Mouse (Mus musculus): ENCODE measurements around the gene Mindy1.
"Not testable (repeated sequence)": the region's sequence is repeated elsewhere in the genome, so short reads cannot be mapped to it uniquely, and the experiment has no call there.

The Mindy1 gene

GRCm38 (mm10) chr3:95324454-95325144, 43.5 kb downstream of the Mindy1 start:
- DNase-seq, result no peak

DNA sequence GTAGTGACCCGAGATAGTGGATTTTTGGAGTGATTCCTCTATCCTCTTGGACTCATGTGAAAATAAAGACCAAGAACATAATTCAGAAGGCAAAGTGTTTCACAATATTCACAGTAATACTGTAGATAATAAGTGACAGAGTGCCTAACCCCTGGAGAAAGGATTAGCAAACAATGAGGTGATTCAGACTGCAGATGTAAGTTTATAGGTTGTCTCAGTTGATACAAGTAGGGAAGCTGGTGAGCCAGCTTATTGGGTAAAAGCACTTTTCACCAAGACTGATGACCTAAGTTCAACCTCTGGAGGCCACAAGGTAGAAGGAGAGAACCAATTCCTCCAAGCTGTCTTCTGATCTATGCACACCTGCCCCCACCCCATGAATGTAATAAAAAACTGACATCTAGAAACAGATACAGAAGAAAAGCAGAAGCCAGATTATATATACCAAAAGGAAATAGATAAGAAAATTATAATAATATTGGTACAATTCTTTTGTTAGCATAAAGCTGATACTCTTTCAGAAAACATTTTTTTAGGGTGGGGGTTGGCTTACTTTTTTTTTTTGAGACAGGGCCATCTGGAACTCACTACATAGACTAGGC, 47.8 kb downstream of the Mindy1 start:
- no peak for DNase-seq

- no peak for DNase-seq
These were observed 50.4 kb downstream of the Mindy1 start for GRCm38 (mm10) chr3:95331528-95331927.

GRCm38 (mm10) chr3:95337345-95337744, 56.2 kb downstream of the Mindy1 start:
- DNase-seq, result no peak

DNA sequence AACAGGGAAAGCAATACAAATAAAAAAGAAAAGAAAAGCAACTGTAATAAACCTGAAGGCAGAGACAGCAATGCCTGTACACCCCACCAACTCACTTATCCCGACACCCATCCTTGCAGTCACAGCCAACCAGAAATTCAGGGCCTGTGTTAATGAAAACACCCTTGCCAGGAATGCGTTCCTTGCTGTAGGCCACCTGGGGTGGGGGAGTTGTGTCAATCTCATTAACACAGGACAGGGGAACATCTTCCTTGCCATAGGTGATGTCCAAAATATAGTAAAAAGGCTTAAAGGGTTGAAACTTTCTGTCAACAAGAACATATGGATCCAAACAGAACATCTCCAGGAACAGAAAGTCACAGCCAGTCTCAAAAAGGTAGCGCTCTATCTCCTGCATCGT, 57.1 kb downstream of the Mindy1 start:
- no peak for DNase-seq

DNA sequence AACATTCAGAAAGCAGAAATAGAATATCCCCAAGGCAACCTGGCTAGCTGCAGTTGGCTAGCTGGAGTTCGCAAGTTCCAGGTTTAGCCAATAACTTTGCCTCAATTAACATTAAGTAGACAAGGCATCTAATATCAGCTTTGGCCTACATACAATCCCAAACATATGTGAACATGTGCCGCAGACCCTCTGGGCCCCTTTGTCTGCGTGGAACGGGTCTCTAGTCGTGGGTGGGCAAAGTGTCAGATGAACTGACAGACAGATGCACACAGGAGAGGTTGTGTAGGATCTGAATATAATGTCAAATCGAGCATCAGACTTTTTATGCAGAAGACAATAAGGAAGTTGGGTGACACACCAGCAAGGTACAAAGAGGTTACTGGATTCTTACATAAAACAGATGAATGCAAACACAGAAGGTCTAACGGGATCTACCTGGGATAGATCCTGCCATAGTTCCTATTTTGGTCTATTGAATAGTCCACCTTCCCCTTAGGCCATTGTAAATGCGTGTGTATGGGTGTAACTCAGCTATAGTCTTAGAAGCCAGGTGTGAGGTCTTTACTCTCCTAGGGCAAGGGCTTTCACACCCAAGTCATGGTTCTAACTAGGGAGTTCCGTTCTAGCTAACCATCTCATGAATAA, 62.3 kb downstream of the Mindy1 start:
- not testable (repeated sequence) for DNase-seq

All from layer of hippocampus, adult 9-11 months (tissue).